Mouse (Mus musculus): ENCODE data around the gene Scn1b.

Gene Scn1b

GRCm38 (mm10) chr7:31087262-31087661 lies 39.5 kb downstream of the Scn1b start:
- no peak for DNase-seq (ENCODE audit: low read depth, low spot score)

GRCm38 (mm10) chr7:31086175-31086755 lies 40.5 kb downstream of the Scn1b start:
- no peak for DNase-seq (ENCODE audit: low read depth, low spot score)

GRCm38 (mm10) chr7:31085171-31085570 lies 41.6 kb downstream of the Scn1b start:
- DNase-seq (ENCODE audit: low read depth, low spot score), result no peak

GRCm38 (mm10) chr7:31084140-31084539 lies 42.7 kb downstream of the Scn1b start:
- DNase-seq (ENCODE audit: low read depth, low spot score), result no peak

- DNase-seq (ENCODE audit: low read depth, low spot score), result no peak
These were observed 43.8 kb downstream of the Scn1b start for GRCm38 (mm10) chr7:31082831-31083588.

GRCm38 (mm10) chr7:31082106-31082505 lies 44.7 kb downstream of the Scn1b start:
- no peak for DNase-seq (ENCODE audit: low read depth, low spot score)

- no peak for DNase-seq (ENCODE audit: low read depth, low spot score)
These were observed 45.7 kb downstream of the Scn1b start for GRCm38 (mm10) chr7:31081106-31081505.

GRCm38 (mm10) chr7:31080611-31081010 lies 46.2 kb downstream of the Scn1b start:
- DNase-seq (ENCODE audit: low read depth, low spot score), result no peak

- DNase-seq (ENCODE audit: low read depth, low spot score), result no peak
These were observed 47.1 kb downstream of the Scn1b start for GRCm38 (mm10) chr7:31079670-31080069.

GRCm38 (mm10) chr7:31077885-31078445 lies 48.8 kb downstream of the Scn1b start:
- DNase-seq (ENCODE audit: low read depth, low spot score), result no peak

- DNase-seq (ENCODE audit: low read depth, low spot score), result no peak
These were observed 49.3 kb downstream of the Scn1b start for GRCm38 (mm10) chr7:31077470-31077869.

- DNase-seq (ENCODE audit: low read depth, low spot score), result no peak
These were observed 50.3 kb downstream of the Scn1b start, which contains the start of gene Fxyd3 for GRCm38 (mm10) chr7:31076492-31076891. Fxyd3 (minus strand) TSS chr7:31076704.

GRCm38 (mm10) chr7:31074713-31075069 lies 52.1 kb downstream of the Scn1b start:
- DNase-seq (ENCODE audit: low read depth, low spot score), result no peak

GRCm38 (mm10) chr7:31074061-31074712 lies 52.6 kb downstream of the Scn1b start:
- DNase-seq (ENCODE audit: low read depth, low spot score), result no peak

- no peak for DNase-seq (ENCODE audit: low read depth, low spot score)
These were observed 53.3 kb downstream of the Scn1b start for GRCm38 (mm10) chr7:31073546-31073945.

GRCm38 (mm10) chr7:31072326-31072725 lies 54.5 kb downstream of the Scn1b start:
- no peak for DNase-seq (ENCODE audit: low read depth, low spot score)

- no peak for DNase-seq (ENCODE audit: low read depth, low spot score)
These were observed 56.5 kb downstream of the Scn1b start for GRCm38 (mm10) chr7:31070324-31070723.

- DNase-seq (ENCODE audit: low read depth, low spot score), result no peak
These were observed 57.3 kb downstream of the Scn1b start for GRCm38 (mm10) chr7:31069491-31069890.

GRCm38 (mm10) chr7:31067836-31068235 lies 59.0 kb downstream of the Scn1b start:
- no peak for DNase-seq (ENCODE audit: low read depth, low spot score)

Data from retina, adult 2 months (tissue).